Comparison of ENCODE assay signal across 19 mouse cellular contexts in the genomic region with DNA sequence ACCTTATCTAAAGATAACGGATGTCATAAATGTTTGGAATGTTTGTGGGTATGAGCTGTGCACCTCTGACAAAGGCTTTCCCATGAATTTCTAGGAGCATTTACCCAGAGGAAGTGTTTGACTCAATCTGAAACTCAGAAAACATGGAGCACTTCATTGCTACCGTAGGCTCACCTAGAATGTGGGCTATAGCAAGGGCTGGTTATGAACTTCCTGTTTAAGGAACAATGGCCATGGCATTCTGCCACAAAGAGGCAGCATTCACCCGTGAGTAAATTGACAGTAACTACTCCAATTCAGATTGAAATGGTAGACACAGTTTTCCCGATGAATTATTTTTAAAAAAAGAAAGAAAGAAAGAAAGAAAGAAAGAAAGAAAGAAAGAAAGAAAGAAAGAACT. TPM values are rescaled to one million over a fixed set of nuclear protein-coding genes. Genes with fewer than 3 reads are reported as not detected.
"Had no signal": no experiment of that assay in that cellular context is flagged by ENCODE, and none has a peak within 500 bp of the region (broad histone marks: within the 10 kb centered on the region; RNA-seq: fewer than 3 reads in every experiment).

No protein-coding gene starts in this region.

- H3K36me3 ChIP-seq: kidney, embryonic 15.5 days; limb, embryonic 12.5 days; limb, embryonic 15.5 days; lung, embryonic 15.5 days had no signal

- ATAC-seq: liver, postnatal 0 days; midbrain, embryonic 13.5 days had no signal

- H3K4me3 ChIP-seq: kidney, embryonic 15.5 days; limb, embryonic 12.5 days; limb, embryonic 15.5 days; lung, embryonic 15.5 days; midbrain, embryonic 13.5 days had no signal

- H3K4me2 ChIP-seq: kidney, embryonic 15.5 days; limb, embryonic 12.5 days; limb, embryonic 15.5 days; liver, embryonic 11.5 days; lung, embryonic 15.5 days; midbrain, embryonic 13.5 days had no signal

- DNase-seq: kidney, adult 11 months; kidney, adult 8-10 months; kidney, postnatal 10 days; kidney, postnatal 36 days; left cerebral cortex, postnatal 4 days; liver, postnatal 0 days; lung, postnatal 14 days; lung, postnatal 4 days; thymus, adult 18-20 months; thymus, postnatal 36 days had no signal

- H3K9ac ChIP-seq: kidney, embryonic 15.5 days; limb, embryonic 12.5 days; limb, embryonic 15.5 days; liver, embryonic 14.5 days; liver, postnatal 0 days; lung, embryonic 15.5 days; midbrain, embryonic 13.5 days had no signal

- H3K9me3 ChIP-seq: kidney, embryonic 15.5 days; limb, embryonic 12.5 days; limb, embryonic 15.5 days; lung, embryonic 15.5 days; midbrain, embryonic 13.5 days had no signal

- H3K27ac ChIP-seq: kidney, embryonic 15.5 days; limb, embryonic 12.5 days; limb, embryonic 15.5 days; liver, embryonic 14.5 days; lung, embryonic 15.5 days; midbrain, embryonic 13.5 days had no signal

RNA-seq across cellular contexts. Expression of a gene that starts 8.6 kb away (rescaled TPM):
- total RNA-seq: megakaryocyte progenitor cell, adult 5-6 weeks; megakaryocyte-erythroid progenitor cell, adult 5-6 weeks had no signal
- polyA plus RNA-seq: liver, postnatal 0 days had no signal
